Mouse (Mus musculus): ENCODE measurements around the gene Ablim1. TPM values are rescaled to one million over a fixed set of nuclear protein-coding genes. Genes with fewer than 3 reads are reported as not detected.

The Ablim1 gene
- polyA plus RNA-seq, 1 experiment from 2014 or later, result 40.5 TPM

- Histone ChIP-seq H3K9ac (ENCODE audit: low read depth, low read length) (no peak overlapping the region), H3K4me3 (replicated peaks; ENCODE audit: low read depth, low read length) (no peak overlapping the region), H3K36me3 (ENCODE audit: insufficient read depth, low read length) (no peaks in the 10 kb centered on the region), H3K4me1 (replicated peaks; ENCODE audit: insufficient read depth, low read length) (no peaks in the 10 kb centered on the region), H3K27ac (no peak overlapping the region), H3K9me3 (replicated peaks; ENCODE audit: low read length) (no peaks in the 10 kb centered on the region), H3K27me3 (ENCODE audit: insufficient read depth, low read length) (no peaks in the 10 kb centered on the region), H3K4me2 (ENCODE audit: low read length) (no peak overlapping the region)
- no peak for TF ChIP-seq CTCF (IDR thresholded peaks at IDR 0.05; ENCODE audit: low read depth)
- DNase-seq (ENCODE audit: low spot score), result no peak
- no peak for ATAC-seq (replicated peaks; ENCODE audit: low FRiP score, low read depth)
Observed at GRCm38 (mm10) chr19:57349096-57349495, 34.4 kb upstream of the Ablim1 start.

- Histone ChIP-seq H3K4me2 (ENCODE audit: low read length) (no peak overlapping the region), H3K9me3 (replicated peaks; ENCODE audit: low read length) (no peaks in the 10 kb centered on the region), H3K4me3 (replicated peaks; ENCODE audit: low read depth, low read length) (no peak overlapping the region), H3K9ac (ENCODE audit: low read depth, low read length) (no peak overlapping the region), H3K27ac (no peak overlapping the region), H3K4me1 (replicated peaks; ENCODE audit: insufficient read depth, low read length) (no peaks in the 10 kb centered on the region), H3K27me3 (ENCODE audit: insufficient read depth, low read length) (no peaks in the 10 kb centered on the region), H3K36me3 (ENCODE audit: insufficient read depth, low read length) (no peaks in the 10 kb centered on the region)
- no peak for DNase-seq (ENCODE audit: low spot score)
- ATAC-seq (replicated peaks; ENCODE audit: low FRiP score, low read depth), result no peak
- WGBS, result 70% methylated on average over 1 of the region's 1 CpGs
- no peak for TF ChIP-seq CTCF (IDR thresholded peaks at IDR 0.05; ENCODE audit: low read depth)
Observed at GRCm38 (mm10) chr19:57344678-57345077, 30.0 kb upstream of the Ablim1 start.

- H3K4me2 ChIP-seq (ENCODE audit: low read length), result no peak overlapping the region
- no peak for ATAC-seq (replicated peaks; ENCODE audit: low FRiP score, low read depth)
- no peaks in the 10 kb centered on the region for H3K36me3 ChIP-seq (ENCODE audit: insufficient read depth, low read length)
- 74% methylated on average over 5 of the region's 5 CpGs for WGBS
- DNase-seq (ENCODE audit: low spot score), result no peak
- H3K9ac ChIP-seq (ENCODE audit: low read depth, low read length), result no peak overlapping the region
- H3K27ac ChIP-seq, result no peak overlapping the region
- H3K9me3 ChIP-seq (replicated peaks; ENCODE audit: low read length), result no peaks in the 10 kb centered on the region
- H3K4me1 ChIP-seq (replicated peaks; ENCODE audit: insufficient read depth, low read length), result no peaks in the 10 kb centered on the region
- no peaks in the 10 kb centered on the region for H3K27me3 ChIP-seq (ENCODE audit: insufficient read depth, low read length)
- H3K4me3 ChIP-seq (replicated peaks; ENCODE audit: low read depth, low read length), result no peak overlapping the region
- no peak for TF ChIP-seq CTCF (IDR thresholded peaks at IDR 0.05; ENCODE audit: low read depth)
Observed at GRCm38 (mm10) chr19:57343860-57344259, 29.1 kb upstream of the Ablim1 start.

GRCm38 (mm10) chr19:57340900-57341742 is 26.4 kb upstream of the Ablim1 start:
- Histone ChIP-seq H3K4me3 (replicated peaks; ENCODE audit: low read depth, low read length) (no peak overlapping the region), H3K4me1 (replicated peaks; ENCODE audit: insufficient read depth, low read length) (no peaks in the 10 kb centered on the region), H3K9me3 (replicated peaks; ENCODE audit: low read length) (no peaks in the 10 kb centered on the region), H3K4me2 (ENCODE audit: low read length) (no peak overlapping the region), H3K27me3 (ENCODE audit: insufficient read depth, low read length) (no peaks in the 10 kb centered on the region), H3K9ac (ENCODE audit: low read depth, low read length) (no peak overlapping the region), H3K36me3 (ENCODE audit: insufficient read depth, low read length) (no peaks in the 10 kb centered on the region), H3K27ac (no peak overlapping the region)
- WGBS, result 79% methylated on average over 8 of the region's 8 CpGs
- ATAC-seq (replicated peaks; ENCODE audit: low FRiP score, low read depth), result no peak
- DNase-seq (ENCODE audit: low spot score), result no peak
- no peak for TF ChIP-seq CTCF (IDR thresholded peaks at IDR 0.05; ENCODE audit: low read depth)

GRCm38 (mm10) chr19:57339281-57339864 is 24.7 kb upstream of the Ablim1 start:
- H3K4me1 ChIP-seq (replicated peaks; ENCODE audit: insufficient read depth, low read length), result no peaks in the 10 kb centered on the region
- 84% methylated on average over 13 of the region's 13 CpGs for WGBS
- H3K4me2 ChIP-seq (ENCODE audit: low read length), result no peak overlapping the region
- H3K27ac ChIP-seq, result no peak overlapping the region
- no peaks in the 10 kb centered on the region for H3K9me3 ChIP-seq (replicated peaks; ENCODE audit: low read length)
- H3K9ac ChIP-seq (ENCODE audit: low read depth, low read length), result no peak overlapping the region
- H3K27me3 ChIP-seq (ENCODE audit: insufficient read depth, low read length), result no peaks in the 10 kb centered on the region
- ATAC-seq (replicated peaks; ENCODE audit: low FRiP score, low read depth) (no peak), DNase-seq (ENCODE audit: low spot score) (no peak)
- TF ChIP-seq CTCF (IDR thresholded peaks at IDR 0.05; ENCODE audit: low read depth), result no peak
- H3K36me3 ChIP-seq (ENCODE audit: insufficient read depth, low read length), result no peaks in the 10 kb centered on the region
- no peak overlapping the region for H3K4me3 ChIP-seq (replicated peaks; ENCODE audit: low read depth, low read length)

GRCm38 (mm10) chr19:57335135-57335534 is 20.4 kb upstream of the Ablim1 start:
- H3K36me3 ChIP-seq (ENCODE audit: insufficient read depth, low read length), result no peaks in the 10 kb centered on the region
- no peak overlapping the region for H3K27ac ChIP-seq
- H3K4me2 ChIP-seq (ENCODE audit: low read length), result no peak overlapping the region
- H3K9me3 ChIP-seq (replicated peaks; ENCODE audit: low read length), result no peaks in the 10 kb centered on the region
- TF ChIP-seq CTCF (IDR thresholded peaks at IDR 0.05; ENCODE audit: low read depth), result no peak
- WGBS, result 62% methylated on average over 8 of the region's 8 CpGs
- no peaks in the 10 kb centered on the region for H3K4me1 ChIP-seq (replicated peaks; ENCODE audit: insufficient read depth, low read length)
- no peak overlapping the region for H3K9ac ChIP-seq (ENCODE audit: low read depth, low read length)
- no peak overlapping the region for H3K4me3 ChIP-seq (replicated peaks; ENCODE audit: low read depth, low read length)
- no peaks in the 10 kb centered on the region for H3K27me3 ChIP-seq (ENCODE audit: insufficient read depth, low read length)
- ATAC-seq (replicated peaks; ENCODE audit: low FRiP score, low read depth) (no peak), DNase-seq (ENCODE audit: low spot score) (no peak)
